Mouse (Mus musculus): ENCODE results near the gene Nhsl1.
"Not testable (repeated sequence)": the region's sequence is repeated elsewhere in the genome, so short reads cannot be mapped to it uniquely, and the experiment has no call there.

Nhsl1 gene

GRCm38 (mm10) chr10:18447299-18447698 is 128.5 kb downstream of the Nhsl1 start:
- no peak for DNase-seq

GRCm38 (mm10) chr10:18448896-18449295 is 130.1 kb downstream of the Nhsl1 start:
- DNase-seq: not testable (repeated sequence)

- peak; percentile 88 for DNase-seq
Observed at GRCm38 (mm10) chr10:18453380-18453779, 134.6 kb downstream of the Nhsl1 start.

- no peak for DNase-seq
Observed at GRCm38 (mm10) chr10:18454161-18454560, 135.4 kb downstream of the Nhsl1 start.

GRCm38 (mm10) chr10:18455301-18455920 is 136.6 kb downstream of the Nhsl1 start:
- no peak for DNase-seq

- DNase-seq: no peak
Observed at GRCm38 (mm10) chr10:18457808-18458475, 139.2 kb downstream of the Nhsl1 start.

- DNase-seq: no peak
Observed at GRCm38 (mm10) chr10:18461336-18461735, 142.6 kb downstream of the Nhsl1 start.

- no peak for DNase-seq
Observed at GRCm38 (mm10) chr10:18463071-18463841, 144.5 kb downstream of the Nhsl1 start.

GRCm38 (mm10) chr10:18468396-18468795 is 149.6 kb downstream of the Nhsl1 start:
- no peak for DNase-seq

- peak; percentile 59 for DNase-seq
Observed at GRCm38 (mm10) chr10:18469279-18470135, 150.7 kb downstream of the Nhsl1 start.

- no peak for DNase-seq
Observed at GRCm38 (mm10) chr10:18470351-18471060, 151.7 kb downstream of the Nhsl1 start.

- DNase-seq: no peak
Observed at GRCm38 (mm10) chr10:18471648-18472047, 152.9 kb downstream of the Nhsl1 start.

GRCm38 (mm10) chr10:18475126-18475525 is 156.3 kb downstream of the Nhsl1 start:
- DNase-seq: no peak

GRCm38 (mm10) chr10:18478294-18478693 is 159.5 kb downstream of the Nhsl1 start:
- DNase-seq: no peak

GRCm38 (mm10) chr10:18479285-18479684 is 160.5 kb downstream of the Nhsl1 start:
- DNase-seq: no peak

- DNase-seq: no peak
Observed at GRCm38 (mm10) chr10:18480836-18481235, 162.1 kb downstream of the Nhsl1 start.

- no peak for DNase-seq
Observed at GRCm38 (mm10) chr10:18482558-18483141, 163.9 kb downstream of the Nhsl1 start.

- no peak for DNase-seq
Observed at GRCm38 (mm10) chr10:18483658-18484057, 164.9 kb downstream of the Nhsl1 start.

- DNase-seq: no peak
Observed at GRCm38 (mm10) chr10:18484731-18485130, 165.9 kb downstream of the Nhsl1 start.

GRCm38 (mm10) chr10:18488239-18488803 is 169.5 kb downstream of the Nhsl1 start:
- peak; percentile 30 for DNase-seq

GRCm38 (mm10) chr10:18489936-18490335 is 171.2 kb downstream of the Nhsl1 start:
- no peak for DNase-seq

Data from kidney, adult 18-20 months (tissue).